Mouse (Mus musculus) kidney, postnatal 0 days (tissue): ENCODE data around the gene Myo16. TPM values are rescaled to one million over a fixed set of nuclear protein-coding genes. Genes with fewer than 3 reads are reported as not detected.

Source experiments
- ATAC-seq: fragments of 200-750 bp; cut with Nextera tagmentation; replicated peaks from 2 replicates; pipeline ENCODE4 v1.8.0; 2017; ENCODE audit warnings: low read depth, moderate number of reproducible peaks, moderate TSS enrichment, moderate library complexity; ENCODE audit not compliant: low FRiP score
- DNase-seq: peaks from one replicate; pipeline ENCODE4 v3.0.0-alpha.2; 2016; ENCODE audit warnings: low spot score
- H3K27ac ChIP-seq: fragments of 300-500 bp; sonication (generic); 2 replicates; pipeline ENCODE4 v1.5.1; 2014; ENCODE audit warnings: mild to moderate bottlenecking
- H3K27me3 ChIP-seq: fragments of 300-500 bp; sonication (generic); 2 replicates; pipeline ENCODE4 v1.6.1; 2014; ENCODE audit warnings: low read length, mixed read lengths; ENCODE audit not compliant: insufficient read depth
- H3K36me3 ChIP-seq: fragments of 300-500 bp; sonication (generic); 2 replicates; pipeline ENCODE4 v1.6.1; 2014; ENCODE audit warnings: low read length, mixed read lengths; ENCODE audit not compliant: insufficient read depth
- H3K4me1 ChIP-seq: fragments of 300-500 bp; sonication (generic); replicated peaks from 2 replicates; pipeline ENCODE4 v1.6.1; 2014; ENCODE audit warnings: antibody characterized with exemption, low read length, mixed read lengths; ENCODE audit not compliant: insufficient read depth
- H3K4me2 ChIP-seq: fragments of 300-500 bp; sonication (generic); 2 replicates; pipeline ENCODE4 v1.6.1; 2014; ENCODE audit warnings: mild to moderate bottlenecking, low read length, moderate library complexity, mixed read lengths
- H3K4me3 ChIP-seq: fragments of 300-500 bp; sonication (generic); replicated peaks from 2 replicates; pipeline ENCODE4 v1.5.1; 2014; ENCODE audit warnings: low read depth, low read length
- H3K9ac ChIP-seq: fragments of 300-500 bp; sonication (generic); 2 replicates; pipeline ENCODE4 v1.6.1; 2014; ENCODE audit warnings: low read depth, low read length
- H3K9me3 ChIP-seq: fragments of 300-500 bp; sonication (generic); replicated peaks from 2 replicates; pipeline ENCODE4 v1.6.1; 2016; ENCODE audit warnings: low read length, inconsistent platforms, mixed read lengths
- CTCF ChIP-seq: IDR thresholded peaks from 2 replicates; pipeline ENCODE4 v1.5.1; 2016; ENCODE audit warnings: antibody characterized with exemption, low read depth, mild to moderate bottlenecking, moderate library complexity
- WGBS: fragments of 180-500 bp; shearing (Covaris S2); extraction: QIAGEN DNeasy Blood & Tissue Kit; methylation state at CpG from one replicate; pipeline ENCODE4 v1.1.7; 2014; 5-methylcytosine and 5-hydroxymethylcytosine counted together
- polyA plus RNA-seq: library from polyadenylated mRNA; unstranded; fragments of >200 nt; fragmentation: Nextera tagmentation; extraction: Ambion mirVana; gene quantifications from 2 replicates; pipeline ENCODE4 v1.2.1, GENCODE M21; 2015

Gene Myo16
- polyA plus RNA-seq, 1 experiment from 2014 or later, result 0.08 TPM

DNA sequence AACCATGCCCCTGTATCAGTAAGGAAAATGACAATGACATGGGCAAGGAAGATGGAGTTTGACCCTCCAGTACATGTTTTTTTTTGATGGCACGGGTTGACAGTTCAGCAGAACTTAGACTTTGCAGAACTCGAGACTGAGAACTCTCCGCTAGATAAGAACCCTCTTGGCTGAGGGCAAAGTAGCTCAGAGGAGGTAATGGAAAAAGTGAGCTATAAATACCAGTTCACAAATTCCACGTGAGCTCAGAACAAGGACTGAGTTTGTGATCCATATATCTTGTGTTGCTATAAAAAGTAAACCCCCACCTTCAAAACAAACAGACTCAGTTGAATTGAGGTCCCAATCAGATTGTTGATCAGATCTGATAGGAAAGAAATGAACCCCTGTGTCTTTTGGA is 489.5 kb downstream of the Myo16 start:
- no peak for TF ChIP-seq CTCF
- Histone ChIP-seq H3K36me3 (no peaks in the 10 kb centered on the region), H3K27me3 (no peaks in the 10 kb centered on the region), H3K4me3 (no peak overlapping the region), H3K4me1 (no peaks in the 10 kb centered on the region), H3K4me2 (no peak overlapping the region), H3K9ac (no peak overlapping the region), H3K9me3 (no peaks in the 10 kb centered on the region), H3K27ac (no peak overlapping the region)
- DNase-seq (no peak), ATAC-seq (no peak)
- WGBS, result 84% methylated on average over 4 of the region's 4 CpGs

DNA sequence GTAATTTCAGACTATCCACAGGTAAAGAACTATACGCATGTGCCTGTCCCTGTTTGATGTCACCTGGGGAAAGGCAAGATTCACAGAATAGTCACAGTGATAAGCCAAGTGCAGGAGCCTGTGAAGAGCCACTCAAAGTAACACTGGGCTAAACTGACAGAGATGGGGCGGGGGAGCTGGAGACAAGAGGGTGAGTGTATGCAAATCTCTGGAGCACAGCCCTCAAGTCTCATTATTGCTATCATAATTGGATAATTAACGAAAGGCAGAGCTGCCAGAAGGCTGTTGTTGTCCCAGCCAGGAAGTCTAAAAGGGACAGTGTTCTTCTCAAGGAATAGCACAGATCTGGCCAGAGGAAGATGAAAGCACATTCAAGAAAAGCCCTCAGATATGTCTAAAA is 490.8 kb downstream of the Myo16 start:
- Histone ChIP-seq H3K9me3 (no peaks in the 10 kb centered on the region), H3K27me3 (no peaks in the 10 kb centered on the region), H3K27ac (no peak overlapping the region), H3K36me3 (no peaks in the 10 kb centered on the region), H3K4me2 (no peak overlapping the region), H3K4me1 (no peaks in the 10 kb centered on the region), H3K9ac (no peak overlapping the region), H3K4me3 (no peak overlapping the region)
- 66% methylated on average over 3 of the region's 3 CpGs for WGBS
- TF ChIP-seq CTCF, result no peak
- DNase-seq (no peak), ATAC-seq (no peak)

DNA sequence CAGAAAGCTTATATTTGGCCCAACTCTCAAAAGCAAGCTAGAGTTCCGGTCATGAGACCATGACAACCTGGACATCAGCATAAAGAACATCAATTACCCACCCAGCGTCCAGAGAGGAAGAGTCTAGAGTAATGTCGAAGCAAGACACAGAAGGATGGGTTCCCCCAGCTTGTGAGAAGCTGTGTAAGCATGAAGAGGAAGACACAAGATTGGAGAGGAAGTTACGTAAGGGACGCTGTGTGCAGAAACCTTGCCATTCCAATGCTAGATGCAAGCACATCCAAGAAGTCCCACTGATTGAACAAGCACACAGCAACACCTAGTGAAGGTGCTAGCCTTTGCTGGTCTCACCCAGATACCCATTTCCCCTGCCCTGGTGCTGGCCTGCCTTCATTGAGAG is 492.0 kb downstream of the Myo16 start:
- Histone ChIP-seq H3K4me1 (no peaks in the 10 kb centered on the region), H3K9me3 (no peaks in the 10 kb centered on the region), H3K36me3 (no peaks in the 10 kb centered on the region), H3K9ac (no peak overlapping the region), H3K27ac (no peak overlapping the region), H3K27me3 (no peaks in the 10 kb centered on the region), H3K4me3 (no peak overlapping the region), H3K4me2 (no peak overlapping the region)
- 87% methylated on average over 5 of the region's 5 CpGs for WGBS
- no peak for TF ChIP-seq CTCF
- ATAC-seq (no peak), DNase-seq (no peak)

DNA sequence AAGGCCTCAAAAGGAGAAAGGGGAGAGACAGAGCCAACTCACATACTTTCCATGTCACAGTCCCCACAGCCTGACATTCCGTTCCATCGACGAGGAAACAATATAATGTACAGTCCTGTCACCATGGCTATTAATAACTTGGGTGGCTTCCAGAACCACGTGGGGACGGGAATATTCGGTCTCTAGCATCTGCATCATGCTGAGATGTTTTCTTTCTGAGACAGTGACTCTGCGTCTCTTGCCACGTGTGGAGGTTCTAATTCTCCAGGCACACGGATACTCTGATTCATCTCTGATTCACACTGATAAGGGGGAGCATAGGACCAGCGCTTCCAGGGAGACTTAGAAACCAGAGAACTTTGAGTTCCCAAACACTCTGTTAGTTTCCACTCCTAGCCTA is 492.8 kb downstream of the Myo16 start:
- Histone ChIP-seq H3K27ac (no peak overlapping the region), H3K9ac (no peak overlapping the region), H3K4me3 (no peak overlapping the region), H3K9me3 (no peaks in the 10 kb centered on the region), H3K36me3 (no peaks in the 10 kb centered on the region), H3K4me1 (no peaks in the 10 kb centered on the region), H3K4me2 (no peak overlapping the region), H3K27me3 (no peaks in the 10 kb centered on the region)
- WGBS, result 48% methylated on average over 10 of the region's 10 CpGs
- no peak for DNase-seq
- ATAC-seq, result no peak
- TF ChIP-seq CTCF, result no peak

DNA sequence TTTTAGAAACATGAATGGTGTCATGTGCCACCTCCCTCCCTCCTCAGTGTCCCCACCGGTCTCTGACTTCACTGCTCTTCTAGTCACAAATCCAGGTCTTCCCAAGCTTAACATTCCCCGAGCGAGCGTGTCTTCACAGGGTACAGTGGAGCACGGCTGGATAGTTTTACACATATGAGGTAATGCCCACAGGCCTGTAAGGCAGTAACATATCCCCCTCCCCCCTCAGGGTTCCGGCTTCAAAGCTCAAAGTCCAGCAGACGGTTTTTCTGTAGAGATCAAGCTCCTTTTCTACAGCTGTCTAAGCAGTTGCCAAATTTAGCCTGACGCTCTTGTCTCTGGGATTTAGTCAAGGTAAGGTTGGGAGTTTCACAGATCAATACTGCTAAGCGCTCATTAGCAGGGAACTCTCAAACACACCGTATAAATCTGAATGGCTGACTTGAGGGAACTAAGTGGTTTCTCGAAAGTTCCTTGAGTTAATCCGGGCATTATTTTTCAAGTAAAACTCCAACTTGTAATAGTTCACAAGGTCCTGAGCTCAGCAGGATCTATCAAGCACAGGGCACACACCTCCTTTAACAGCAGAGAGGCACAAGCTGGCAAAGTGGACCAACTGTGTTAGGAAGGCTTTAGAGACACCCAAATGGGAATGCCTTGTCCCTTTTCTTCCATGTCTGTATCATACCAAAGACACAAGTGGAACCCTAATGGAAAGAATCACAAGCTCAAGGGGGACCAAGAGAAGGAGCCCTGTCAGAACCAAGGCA is 498.0 kb downstream of the Myo16 start:
- Histone ChIP-seq H3K27me3 (no peaks in the 10 kb centered on the region), H3K9ac (no peak overlapping the region), H3K4me1 (no peaks in the 10 kb centered on the region), H3K36me3 (no peaks in the 10 kb centered on the region), H3K4me2 (no peak overlapping the region), H3K9me3 (no peaks in the 10 kb centered on the region), H3K4me3 (no peak overlapping the region), H3K27ac (no peak overlapping the region; the same call in 1 of the 2 replicates)
- peak; percentile 35 for DNase-seq
- no peak for TF ChIP-seq CTCF
- WGBS, result 70% methylated on average over 12 of the region's 12 CpGs
- ATAC-seq, result peak; percentile 90

DNA sequence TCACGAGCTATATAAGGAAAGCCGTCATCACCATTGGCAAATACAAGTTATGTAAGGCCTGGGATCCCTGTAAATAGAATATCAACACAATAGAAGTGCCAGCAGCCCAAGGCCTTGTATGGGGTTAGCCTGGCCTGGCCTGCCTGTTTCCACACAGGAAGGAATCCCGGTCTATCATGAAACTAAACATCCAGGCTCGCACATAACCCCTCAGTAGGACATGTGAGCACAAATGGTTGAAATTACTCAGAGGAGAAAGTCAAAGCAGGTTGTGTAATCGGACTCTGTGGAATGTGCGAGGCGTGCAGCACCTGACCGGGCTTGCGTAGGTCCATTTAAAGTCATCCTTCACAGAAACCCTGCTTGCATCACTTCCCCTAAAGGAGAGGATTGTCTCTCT is 499.6 kb downstream of the Myo16 start:
- Histone ChIP-seq H3K9ac (no peak overlapping the region), H3K4me3 (no peak overlapping the region), H3K4me1 (no peaks in the 10 kb centered on the region), H3K9me3 (no peaks in the 10 kb centered on the region), H3K27me3 (no peaks in the 10 kb centered on the region), H3K27ac (no peak overlapping the region), H3K36me3 (no peaks in the 10 kb centered on the region), H3K4me2 (no peak overlapping the region)
- WGBS, result 59% methylated on average over 9 of the region's 9 CpGs
- DNase-seq (peak; percentile 35), ATAC-seq (peak; percentile 64; the same call in 1 of the 2 replicates)
- TF ChIP-seq CTCF, result no peak
